Mouse (Mus musculus) liver, embryonic 13.5 days (tissue): ENCODE measurements at regions not wholly inside any gene's neighbourhood (a gene's known extent, or its start where the extent isn't known, plus 50 kb on each side); places are given as distances from the start of the nearest gene placed in this dataset.

Source experiments
- ATAC-seq: fragments of 200-750 bp; cut with Nextera tagmentation; 2 replicates; pipeline ENCODE4 v1.8.0; 2017; ENCODE audit warnings: low read depth, mild to moderate bottlenecking, moderate number of reproducible peaks, moderate library complexity
- DNase-seq: peaks from one replicate; pipeline ENCODE4 v3.0.0; 2022
- H3K27ac ChIP-seq: fragments of 300-500 bp; sonication (generic); 2 replicates; pipeline ENCODE4 v1.5.1; 2015; ENCODE audit warnings: moderate library complexity, mild to moderate bottlenecking, inconsistent platforms
- H3K27me3 ChIP-seq: fragments of 300-500 bp; sonication (generic); 2 replicates; pipeline ENCODE4 v1.6.1; 2015; ENCODE audit warnings: mild to moderate bottlenecking, inconsistent platforms
- H3K36me3 ChIP-seq: fragments of 300-500 bp; sonication (generic); 2 replicates; pipeline ENCODE4 v1.6.1; 2015; ENCODE audit warnings: mild to moderate bottlenecking, inconsistent platforms
- H3K4me1 ChIP-seq: fragments of 300-500 bp; sonication (generic); replicated peaks from 2 replicates; pipeline ENCODE4 v1.6.1; 2015; ENCODE audit warnings: inconsistent platforms
- H3K4me2 ChIP-seq: fragments of 300-500 bp; sonication (generic); 2 replicates; pipeline ENCODE4 v1.6.1; 2015; ENCODE audit warnings: inconsistent platforms, mild to moderate bottlenecking, moderate library complexity
- H3K4me3 ChIP-seq: fragments of 300-500 bp; sonication (generic); replicated peaks from 2 replicates; pipeline ENCODE4 v1.5.1; 2015; ENCODE audit warnings: mild to moderate bottlenecking, inconsistent platforms
- H3K9ac ChIP-seq: fragments of 300-500 bp; sonication (generic); 2 replicates; pipeline ENCODE4 v1.6.1; 2015; ENCODE audit warnings: mild to moderate bottlenecking, inconsistent platforms
- H3K9me3 ChIP-seq: fragments of 300-500 bp; sonication (generic); replicated peaks from 2 replicates; pipeline ENCODE4 v1.6.1; 2016; ENCODE audit warnings: inconsistent platforms
- WGBS: fragments of 180-500 bp; shearing (Covaris S2); methylation state at CpG from one replicate; pipeline ENCODE4 v1.1.7; 2015; ENCODE audit not compliant: insufficient replicate concordance; 5-methylcytosine and 5-hydroxymethylcytosine counted together

- DNase-seq: no peak
- Histone ChIP-seq H3K9ac (no peak overlapping the region), H3K4me3 (no peak overlapping the region), H3K36me3 (no peaks in the 10 kb centered on the region), H3K9me3 (no peaks in the 10 kb centered on the region), H3K27me3 (no peaks in the 10 kb centered on the region), H3K27ac (no peak overlapping the region), H3K4me2 (no peak overlapping the region), H3K4me1 (no peaks in the 10 kb centered on the region)
- WGBS: 63% methylated on average over 4 of the region's 4 CpGs
- no peak for ATAC-seq
Observed at GRCm38 (mm10) chr7:37178256-37178655, 480.3 kb downstream of the Tshz3 start.

DNA sequence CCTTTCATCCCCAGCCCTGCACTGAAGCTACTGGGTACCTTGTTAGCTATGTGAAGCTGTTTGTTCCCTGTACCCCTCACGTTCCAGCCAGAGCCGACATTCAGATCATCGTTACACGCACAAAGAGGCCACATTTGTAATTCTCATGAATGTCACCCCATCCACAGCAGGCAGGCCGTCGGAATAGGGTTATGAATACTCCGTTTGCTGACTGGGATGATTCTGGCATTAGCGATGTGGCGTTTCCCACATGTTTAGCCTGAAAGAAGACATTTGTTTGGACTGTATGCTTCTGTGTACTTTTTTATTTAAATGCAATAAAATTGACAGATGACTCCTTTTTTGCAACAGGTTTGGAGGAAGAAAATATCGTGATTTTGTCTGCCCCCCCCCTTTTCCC is 482.0 kb downstream of the Tshz3 start:
- no peak for DNase-seq
- WGBS: 72% methylated on average over 10 of the region's 10 CpGs
- Histone ChIP-seq H3K9me3 (no peaks in the 10 kb centered on the region), H3K4me2 (no peak overlapping the region), H3K4me3 (no peak overlapping the region), H3K4me1 (no peaks in the 10 kb centered on the region), H3K36me3 (no peaks in the 10 kb centered on the region), H3K27me3 (no peaks in the 10 kb centered on the region), H3K9ac (no peak overlapping the region), H3K27ac (no peak overlapping the region)
- no peak for ATAC-seq

- no peak overlapping the region for H3K4me3 ChIP-seq
- H3K9ac ChIP-seq: no peak overlapping the region
- no peak overlapping the region for H3K27ac ChIP-seq
- ATAC-seq (no peak), DNase-seq (no peak)
- no peaks in the 10 kb centered on the region for H3K36me3 ChIP-seq
- H3K9me3 ChIP-seq: no peaks in the 10 kb centered on the region
- 81% methylated on average over 13 of the region's 13 CpGs for WGBS
- H3K4me1 ChIP-seq: no peaks in the 10 kb centered on the region
- H3K27me3 ChIP-seq: no peaks in the 10 kb centered on the region
- H3K4me2 ChIP-seq: no peak overlapping the region
Observed at GRCm38 (mm10) chr7:37180416-37180815, 482.5 kb downstream of the Tshz3 start.

- no peaks in the 10 kb centered on the region for H3K4me1 ChIP-seq
- DNase-seq: no peak
- 73% methylated on average over 4 of the region's 4 CpGs for WGBS
Observed at GRCm38 (mm10) chr7:37181109-37181508, 483.2 kb downstream of the Tshz3 start.

GRCm38 (mm10) chr7:37192536-37192935 is 494.6 kb downstream of the Tshz3 start:
- Histone ChIP-seq H3K4me1 (no peaks in the 10 kb centered on the region), H3K4me3 (no peak overlapping the region), H3K27me3 (no peaks in the 10 kb centered on the region), H3K27ac (no peak overlapping the region), H3K9ac (no peak overlapping the region), H3K36me3 (no peaks in the 10 kb centered on the region), H3K4me2 (no peak overlapping the region), H3K9me3 (no peaks in the 10 kb centered on the region)
- 34% methylated on average over 2 of the region's 2 CpGs for WGBS
- no peak for DNase-seq
- no peak for ATAC-seq

More at GRCm38 (mm10) chr7:37181109-37181508, 483.2 kb downstream of the Tshz3 start:
- ATAC-seq: no peak
- H3K9ac ChIP-seq: no peak overlapping the region
- H3K36me3 ChIP-seq: no peaks in the 10 kb centered on the region
- no peak overlapping the region for H3K4me2 ChIP-seq
- no peaks in the 10 kb centered on the region for H3K27me3 ChIP-seq
- no peak overlapping the region for H3K27ac ChIP-seq
- no peak overlapping the region for H3K4me3 ChIP-seq
- H3K9me3 ChIP-seq: no peaks in the 10 kb centered on the region

DNA sequence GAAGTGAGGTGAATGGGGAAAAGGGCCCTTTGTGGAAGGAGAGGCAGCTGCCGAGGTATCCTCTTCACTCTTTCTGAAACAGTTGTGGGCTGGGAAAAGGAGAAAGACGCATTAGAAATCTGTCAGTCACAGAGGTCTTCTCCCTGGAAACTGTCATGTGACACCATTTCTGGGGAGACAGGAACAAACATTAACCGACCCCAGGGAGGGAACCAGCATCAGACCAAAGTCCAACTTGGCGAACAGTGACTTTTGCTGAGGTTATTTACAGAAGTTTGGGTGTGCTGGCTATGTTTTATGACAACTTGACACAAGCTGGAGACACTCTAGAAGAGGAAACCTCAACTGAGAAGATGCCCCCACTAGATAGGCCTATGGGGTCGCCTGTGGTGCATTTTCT is 506.9 kb downstream of the Tshz3 start:
- no peak for DNase-seq
- Histone ChIP-seq H3K27ac (no peak overlapping the region), H3K4me3 (no peak overlapping the region), H3K4me1 (no peaks in the 10 kb centered on the region), H3K27me3 (no peaks in the 10 kb centered on the region), H3K9me3 (no peaks in the 10 kb centered on the region; the same call in 1 of the 2 replicates), H3K36me3 (no peaks in the 10 kb centered on the region), H3K9ac (no peak overlapping the region), H3K4me2 (no peak overlapping the region)
- 43% methylated on average over 5 of the region's 5 CpGs for WGBS
- no peak for ATAC-seq

DNA sequence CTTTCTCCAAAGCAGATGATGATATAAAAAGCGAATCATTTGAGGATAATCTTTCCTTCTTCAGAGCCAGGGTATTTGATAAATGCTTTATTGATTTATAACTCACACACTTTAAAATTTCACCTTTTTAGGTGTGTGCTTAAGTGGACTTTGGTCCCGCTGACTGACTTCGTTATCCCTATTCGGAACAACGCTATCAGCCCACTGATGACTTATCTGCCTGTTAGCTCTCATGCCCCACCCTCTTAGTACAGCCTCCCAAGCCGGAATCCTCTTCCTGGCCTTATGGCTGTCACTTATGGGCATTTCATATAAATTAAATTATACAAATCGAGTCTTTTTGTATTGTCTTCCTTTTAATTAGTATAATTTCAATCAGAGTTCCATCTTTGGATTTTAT is 510.4 kb downstream of the Tshz3 start:
- Histone ChIP-seq H3K36me3 (no peaks in the 10 kb centered on the region), H3K4me2 (no peak overlapping the region), H3K27ac (no peak overlapping the region), H3K27me3 (no peaks in the 10 kb centered on the region), H3K9ac (no peak overlapping the region), H3K9me3 (no peaks in the 10 kb centered on the region; the same call in 1 of the 2 replicates), H3K4me3 (no peak overlapping the region), H3K4me1 (no peaks in the 10 kb centered on the region; the same call in 1 of the 2 replicates)
- ATAC-seq (no peak), DNase-seq (no peak)
- 72% methylated on average over 7 of the region's 7 CpGs for WGBS

- WGBS: 13% methylated on average over 3 of the region's 3 CpGs
- no peaks in the 10 kb centered on the region for H3K36me3 ChIP-seq
- no peak overlapping the region for H3K9ac ChIP-seq
- no peaks in the 10 kb centered on the region for H3K27me3 ChIP-seq
- no peak overlapping the region for H3K27ac ChIP-seq
- peak; percentile 64 for ATAC-seq
- no peak for DNase-seq
- no peak overlapping the region for H3K4me3 ChIP-seq
- peaks cover 9% of the 10 kb centered on the region; the same call in 1 of the 2 replicates for H3K4me1 ChIP-seq
- H3K4me2 ChIP-seq: no peak overlapping the region
- H3K9me3 ChIP-seq: no peaks in the 10 kb centered on the region
Observed at GRCm38 (mm10) chr7:37213751-37214181, 515.8 kb downstream of the Tshz3 start.

DNA sequence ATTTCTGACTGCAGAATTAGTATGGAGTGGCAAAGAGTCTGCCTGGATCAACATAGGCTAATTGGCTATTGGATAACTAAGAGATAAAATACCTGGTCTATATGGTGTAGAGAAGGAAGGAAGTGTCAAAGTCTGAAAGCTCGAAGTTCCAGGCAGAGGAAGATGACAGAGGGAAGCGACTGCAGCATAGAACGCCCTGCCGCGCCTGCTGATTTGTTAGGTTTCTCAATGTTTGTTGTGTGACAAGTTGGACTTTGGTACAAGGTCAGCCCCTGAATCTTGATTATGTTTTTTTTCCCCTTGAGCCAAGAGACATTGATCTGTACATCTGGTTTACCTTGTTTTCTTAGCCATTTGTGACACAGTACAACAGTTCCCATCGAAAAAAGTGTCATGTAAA is 517.6 kb downstream of the Tshz3 start:
- ATAC-seq (no peak), DNase-seq (no peak)
- no peak overlapping the region for H3K27ac ChIP-seq
- 66% methylated on average over 6 of the region's 6 CpGs for WGBS
- H3K4me3 ChIP-seq: no peak overlapping the region
- H3K4me2 ChIP-seq: no peak overlapping the region
- no peaks in the 10 kb centered on the region for H3K27me3 ChIP-seq
- 0 out of 2 replicates have a peak, but pooled peaks cover under 1% of the 10 kb centered on the region for H3K9me3 ChIP-seq
- H3K36me3 ChIP-seq: no peaks in the 10 kb centered on the region
- H3K4me1 ChIP-seq: peaks cover 9% of the 10 kb centered on the region; the same call in 1 of the 2 replicates
- H3K9ac ChIP-seq: no peak overlapping the region

DNA sequence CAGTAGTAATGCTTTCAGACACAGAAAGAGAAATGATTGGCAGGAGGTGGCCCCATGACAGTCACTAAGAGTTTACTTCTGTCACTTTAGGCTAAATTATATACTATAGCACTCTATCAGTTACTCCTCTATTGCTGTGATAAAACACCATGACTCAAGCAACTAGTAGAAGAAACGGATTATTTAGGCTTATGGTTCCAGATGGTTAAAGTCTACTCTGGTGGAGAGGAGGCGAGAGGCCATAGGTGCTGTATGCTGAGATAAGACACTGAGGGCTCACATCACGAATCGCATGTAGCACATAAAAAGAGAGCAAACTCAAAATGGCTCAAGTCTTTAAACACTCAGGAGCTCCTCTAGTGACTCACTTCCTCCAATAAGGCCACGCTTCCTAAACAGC is 522.6 kb downstream of the Tshz3 start:
- H3K4me1 ChIP-seq: no peaks in the 10 kb centered on the region
- H3K9me3 ChIP-seq: peaks cover 7% of the 10 kb centered on the region; the same call in 1 of the 2 replicates
- 73% methylated on average over 5 of the region's 5 CpGs for WGBS
- H3K36me3 ChIP-seq: no peaks in the 10 kb centered on the region
- H3K4me2 ChIP-seq: no peak overlapping the region
- DNase-seq: no peak
- no peak overlapping the region for H3K9ac ChIP-seq
- ATAC-seq: no peak
- H3K27me3 ChIP-seq: no peaks in the 10 kb centered on the region
- H3K4me3 ChIP-seq: no peak overlapping the region
- no peak overlapping the region for H3K27ac ChIP-seq

DNA sequence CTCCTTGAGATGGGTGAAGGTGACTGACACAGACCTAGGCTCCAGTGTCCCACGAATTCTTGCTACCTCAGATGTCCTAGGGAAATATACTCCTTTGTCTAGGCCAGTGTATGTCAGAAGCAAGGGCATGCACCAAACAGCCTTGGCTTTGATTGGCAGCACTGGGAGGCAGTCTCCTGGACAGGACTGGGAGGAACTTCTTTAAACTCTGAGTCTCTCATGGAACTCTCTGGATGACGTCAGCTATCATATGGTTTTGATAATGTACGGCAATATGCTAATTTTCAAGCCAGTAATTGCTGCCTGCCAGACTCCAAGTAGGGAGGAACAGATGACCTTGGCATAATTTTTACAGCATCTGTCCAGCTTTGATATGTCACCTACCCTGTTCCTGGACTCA is 528.5 kb downstream of the Tshz3 start:
- H3K36me3 ChIP-seq: no peaks in the 10 kb centered on the region

GRCm38 (mm10) chr7:37230641-37231347 is 532.9 kb downstream of the Tshz3 start:
- WGBS: 53% methylated on average over 6 of the region's 6 CpGs
- DNase-seq (no peak), ATAC-seq (no peak)
- Histone ChIP-seq H3K9ac (no peak overlapping the region), H3K9me3 (no peaks in the 10 kb centered on the region), H3K36me3 (no peaks in the 10 kb centered on the region), H3K4me1 (no peaks in the 10 kb centered on the region), H3K27me3 (no peaks in the 10 kb centered on the region), H3K4me2 (no peak overlapping the region), H3K27ac (no peak overlapping the region), H3K4me3 (no peak overlapping the region)

More for the DNA sequence above, 528.5 kb downstream of the Tshz3 start:
- no peak overlapping the region for H3K4me3 ChIP-seq
- H3K27ac ChIP-seq: no peak overlapping the region
- H3K4me1 ChIP-seq: no peaks in the 10 kb centered on the region
- H3K27me3 ChIP-seq: no peaks in the 10 kb centered on the region
- no peak overlapping the region for H3K4me2 ChIP-seq
- no peak overlapping the region for H3K9ac ChIP-seq
- peaks cover 4% of the 10 kb centered on the region; the same call in 1 of the 2 replicates for H3K9me3 ChIP-seq
- WGBS: 66% methylated on average over 3 of the region's 3 CpGs
- DNase-seq (no peak), ATAC-seq (no peak)
